Mouse (Mus musculus) brain, embryonic 14.5 days (tissue): ENCODE measurements around the gene Parva.

ENCODE experiments used
- CTCF ChIP-seq: fragments of 200-500 bp; IDR thresholded peaks from 2 replicates; pipeline ENCODE4 v1.5.1; 2012; ENCODE audit warnings: inconsistent platforms, mild to moderate bottlenecking, moderate library complexity, borderline replicate concordance; ENCODE audit not compliant: insufficient read depth, insufficient read length; ENCODE audit errors: extremely low read depth
- POLR2A ChIP-seq: fragments of 200-500 bp; IDR thresholded peaks from 2 replicates; pipeline ENCODE4 v1.6.1; 2012; ENCODE audit warnings: mild to moderate bottlenecking, inconsistent platforms, borderline replicate concordance; ENCODE audit not compliant: poor library complexity, insufficient read depth, insufficient read length, severe bottlenecking; ENCODE audit errors: extremely low read depth

DNA sequence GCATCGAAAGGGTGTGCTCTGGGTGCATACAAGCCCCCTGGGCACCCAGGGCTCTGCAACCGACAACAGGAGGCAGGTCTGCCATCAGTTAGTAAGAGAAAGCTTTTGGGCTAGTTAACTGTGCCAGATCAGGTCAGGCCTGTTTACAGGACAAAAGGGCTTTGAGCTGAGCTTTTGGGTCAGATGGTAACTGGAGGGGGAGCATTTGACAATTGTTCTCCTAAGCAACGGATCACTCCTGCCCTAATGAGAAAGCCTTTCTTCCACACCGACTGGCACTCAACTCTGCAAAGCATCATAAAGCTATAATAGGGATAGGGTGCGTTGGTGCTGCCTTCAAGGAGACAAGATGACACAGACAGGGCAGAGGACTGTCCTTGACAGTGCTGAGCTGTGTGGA is 141.7 kb downstream of the Parva start:
- TF ChIP-seq CTCF (no peak), POLR2A (no peak)
